Mouse (Mus musculus): Measurements from ENCODE around the gene Fam98a.

The Fam98a gene

GRCm38 (mm10) chr17:75551512-75552400, at the start of gene Fam98a:
Fam98a (minus strand) TSS chr17:75551946.
- peak; percentile 100 for DNase-seq (ENCODE audit: low read depth)

DNA sequence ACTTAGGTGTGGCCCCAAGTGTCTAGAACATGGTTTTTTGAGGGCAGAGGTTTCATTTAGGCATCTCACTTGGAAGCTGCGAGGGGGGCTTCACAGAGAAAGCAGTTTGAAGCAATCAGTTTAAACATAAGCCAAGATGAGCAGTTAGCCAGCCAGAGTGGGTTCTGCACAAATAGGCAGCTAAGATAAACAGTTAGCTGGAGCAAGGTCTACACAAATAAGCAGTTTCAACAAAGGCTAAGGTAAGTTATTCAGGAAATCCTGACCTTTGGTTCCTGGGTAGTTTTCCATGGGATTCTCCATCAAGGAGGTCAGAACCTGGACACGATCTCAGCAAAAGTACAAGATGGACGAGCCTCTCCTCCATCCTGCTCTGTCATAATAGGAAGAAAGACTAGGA, 46.9 kb upstream of the Fam98a start:
- DNase-seq (ENCODE audit: low read depth) = no peak

GRCm38 (mm10) chr17:75582738-75583137, 31.0 kb upstream of the Fam98a start:
- DNase-seq (ENCODE audit: low read depth) = no peak

DNA sequence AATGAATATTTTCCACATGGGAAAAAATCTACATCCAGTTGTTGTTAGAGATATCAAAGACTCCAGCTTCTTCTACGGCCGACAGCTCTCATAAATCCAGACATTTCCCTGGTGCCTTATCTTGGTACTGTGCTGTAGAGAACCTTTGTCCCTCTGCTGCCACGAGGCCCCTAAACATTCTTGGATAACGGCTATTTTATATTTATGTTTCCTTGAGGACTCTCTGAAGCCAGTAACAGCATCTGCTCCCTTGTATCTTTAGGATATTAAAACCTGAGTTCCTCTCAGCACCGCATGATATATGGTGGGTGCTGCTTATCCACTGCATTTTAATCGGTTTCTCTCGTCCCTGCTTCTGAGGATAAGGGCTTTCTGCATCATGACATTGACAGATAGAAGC, 23.9 kb upstream of the Fam98a start:
- DNase-seq (ENCODE audit: low read depth) = no peak

DNA sequence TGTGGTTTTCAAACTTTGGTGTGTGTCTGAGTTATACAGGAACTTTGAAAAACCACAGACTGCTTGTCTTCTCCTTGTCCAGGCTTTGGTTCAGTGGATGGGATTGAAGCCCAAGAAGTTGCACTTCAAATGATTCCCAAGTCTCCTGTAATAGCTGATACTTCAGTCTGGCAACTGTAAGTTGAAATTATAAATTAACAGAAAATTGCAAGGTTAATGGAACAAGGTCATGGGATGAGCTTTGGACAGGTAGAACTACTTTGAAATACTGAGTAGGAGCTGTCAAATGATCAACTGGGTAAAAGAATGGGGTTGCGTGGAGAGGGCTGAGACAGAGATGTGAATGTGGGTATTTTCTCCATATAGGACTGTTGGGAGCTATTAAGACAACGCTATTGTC, 6.3 kb upstream of the Fam98a start:
- no peak for DNase-seq (ENCODE audit: low read depth)

GRCm38 (mm10) chr17:75557031-75557430, 5.3 kb upstream of the Fam98a start:
- DNase-seq (ENCODE audit: low read depth) = no peak

GRCm38 (mm10) chr17:75550771-75551413, 854 bp downstream of the Fam98a start:
- DNase-seq (ENCODE audit: low read depth) = no peak

DNA sequence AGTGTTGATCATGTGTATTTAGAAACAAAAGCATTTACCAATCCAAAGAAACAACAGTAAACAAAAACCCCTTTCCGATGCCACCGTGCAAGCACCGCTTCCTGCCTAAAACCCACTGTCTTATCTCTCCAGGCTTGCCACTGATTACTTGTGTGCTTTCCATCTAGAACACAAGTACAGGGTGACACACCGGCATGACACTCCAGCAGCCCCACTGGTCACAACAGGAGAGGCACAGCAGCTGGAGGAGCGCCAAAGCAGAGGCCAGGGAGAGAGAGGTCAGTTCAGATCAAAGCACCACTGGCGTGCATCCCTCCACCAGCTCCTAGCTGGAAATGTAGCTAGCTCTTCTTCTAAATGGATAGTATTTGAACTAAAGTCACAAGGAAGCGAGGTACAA, 7.5 kb downstream of the Fam98a start:
- DNase-seq (ENCODE audit: low read depth) = no peak

GRCm38 (mm10) chr17:75543434-75543833, 8.3 kb downstream of the Fam98a start:
- DNase-seq (ENCODE audit: low read depth) = no peak

GRCm38 (mm10) chr17:75539841-75540240, 11.9 kb downstream of the Fam98a start:
- no peak for DNase-seq (ENCODE audit: low read depth)

DNA sequence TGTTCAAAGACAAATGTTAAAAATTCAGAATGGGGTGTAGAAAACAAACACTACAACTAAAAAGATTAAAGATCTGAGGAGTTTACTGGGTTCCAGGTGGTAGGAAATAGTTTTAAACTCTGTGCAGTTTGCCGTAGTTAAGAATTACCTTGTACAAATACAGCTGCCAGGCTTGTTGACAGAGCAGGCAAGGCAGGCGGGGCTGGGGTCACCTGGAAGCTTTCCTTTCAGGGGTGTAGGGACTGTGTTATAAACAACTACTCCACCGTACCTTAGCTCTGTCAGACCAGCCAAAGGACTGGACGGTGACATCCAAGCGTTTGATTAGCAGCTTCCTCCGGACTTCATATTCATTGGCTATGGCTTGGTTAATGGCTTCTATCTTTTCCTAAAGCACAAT, 12.6 kb downstream of the Fam98a start:
- no peak for DNase-seq (ENCODE audit: low read depth)

DNA sequence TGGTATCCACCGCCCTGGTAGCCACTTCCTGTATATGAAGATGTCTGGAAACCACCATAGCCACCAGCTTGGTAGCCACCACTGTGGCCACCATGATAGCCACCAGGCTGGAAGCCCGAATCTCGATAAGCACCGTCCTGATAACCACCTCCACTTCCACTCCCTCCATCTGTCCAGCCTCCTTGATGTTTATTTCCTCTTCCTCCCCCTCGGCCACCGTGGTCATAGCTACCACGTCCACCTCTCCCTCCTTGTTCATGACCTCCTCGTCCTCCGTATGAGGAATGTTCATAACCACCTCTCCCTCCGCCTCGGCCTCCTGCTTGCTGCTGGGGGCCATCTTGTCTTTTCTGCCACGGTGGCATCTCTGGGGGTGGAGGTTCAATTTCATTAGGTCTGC, 13.3 kb downstream of the Fam98a start:
- no peak for DNase-seq (ENCODE audit: low read depth)

DNA sequence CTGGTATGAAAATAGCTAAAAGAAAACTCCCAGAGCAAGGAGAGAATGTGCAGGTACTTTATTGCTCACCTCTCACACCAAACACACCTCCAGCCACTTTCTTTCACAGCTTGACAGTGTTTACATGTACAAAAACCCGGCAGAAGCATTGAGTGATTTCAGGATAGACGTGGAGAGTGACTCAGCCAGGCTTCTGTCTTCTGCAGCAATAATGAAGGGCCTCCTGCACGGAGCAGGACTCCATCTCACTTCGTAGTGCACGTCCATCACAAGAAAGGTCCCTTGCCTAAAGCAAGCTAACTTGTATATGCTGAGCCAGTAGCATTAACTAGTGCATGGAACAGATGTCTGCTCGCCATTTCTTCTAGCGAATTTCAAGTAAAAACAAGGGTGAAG, 14.7 kb downstream of the Fam98a start:
- DNase-seq (ENCODE audit: low read depth) = no peak

- no peak for DNase-seq (ENCODE audit: low read depth)
Measured at GRCm38 (mm10) chr17:75536396-75537049, 15.2 kb downstream of the Fam98a start.

GRCm38 (mm10) chr17:75535612-75536011, 16.1 kb downstream of the Fam98a start:
- DNase-seq (ENCODE audit: low read depth) = no peak

- no peak for DNase-seq (ENCODE audit: low read depth)
Measured at GRCm38 (mm10) chr17:75534314-75535020, 17.3 kb downstream of the Fam98a start.

- DNase-seq (ENCODE audit: low read depth) = no peak
Measured at GRCm38 (mm10) chr17:75532469-75532986, 19.2 kb downstream of the Fam98a start.

- DNase-seq (ENCODE audit: low read depth) = no peak
Measured at GRCm38 (mm10) chr17:75529222-75529935, 22.4 kb downstream of the Fam98a start.

- no peak for DNase-seq (ENCODE audit: low read depth)
Measured at GRCm38 (mm10) chr17:75526411-75526810, 25.3 kb downstream of the Fam98a start.

DNA sequence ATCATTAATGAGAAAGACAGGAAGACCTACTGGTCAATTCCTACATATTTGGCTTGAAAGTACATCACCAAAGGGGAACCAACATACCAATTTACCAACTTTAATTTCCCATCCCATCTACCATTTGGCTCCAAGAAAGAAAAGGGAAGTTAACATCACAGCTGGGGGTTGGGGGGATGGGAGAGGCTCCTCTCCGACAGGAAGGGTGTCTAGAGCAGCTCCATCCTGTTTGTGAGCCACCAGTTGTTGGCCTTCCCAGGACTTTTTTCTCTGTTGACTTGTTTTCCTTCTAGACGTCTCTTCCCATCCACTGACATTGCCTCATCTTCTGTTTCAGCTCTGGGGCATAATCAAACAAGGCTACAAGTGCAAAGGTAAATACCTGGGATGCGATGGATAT, 27.9 kb downstream of the Fam98a start:
- DNase-seq (ENCODE audit: low read depth) = no peak

- DNase-seq (ENCODE audit: low read depth) = no peak
Measured at GRCm38 (mm10) chr17:75522347-75523065, 29.2 kb downstream of the Fam98a start.

Data from induced T-regulatory cell, adult 2 months (primary cell).